Mouse (Mus musculus) liver, embryonic 14.5 days (tissue): ENCODE results near the gene 2810006K23Rik.

Source experiments
- CTCF ChIP-seq: IDR thresholded peaks from 2 replicates; pipeline ENCODE4 v1.5.1; 2016; ENCODE audit warnings: antibody characterized with exemption, low read depth, control low read depth
- EP300 ChIP-seq: IDR thresholded peaks from 2 replicates; pipeline ENCODE4 v1.6.1; 2016; ENCODE audit warnings: antibody characterized with exemption, low read depth

DNA sequence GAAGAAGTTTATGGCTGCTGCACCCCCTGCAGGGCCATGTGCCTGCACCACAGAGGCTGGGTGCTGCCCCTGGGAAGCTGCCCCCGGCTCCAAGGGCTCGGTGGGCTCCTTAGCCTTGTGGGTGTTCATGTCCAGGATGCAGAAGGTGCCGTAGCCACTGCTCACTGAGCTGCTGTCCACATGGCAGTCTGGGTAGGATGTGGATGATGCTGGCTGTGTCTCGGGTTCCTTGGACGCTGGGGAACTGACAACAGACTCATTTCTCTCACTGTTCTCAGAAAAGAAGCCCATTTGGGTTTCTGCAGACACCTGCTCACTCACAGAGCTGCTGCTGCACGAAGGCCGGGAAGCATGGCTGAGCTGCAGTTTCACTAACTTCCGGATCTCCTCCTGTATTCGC is 12.4 kb upstream of the 2810006K23Rik start:
- TF ChIP-seq CTCF (no peak), EP300 (no peak)
